Mouse (Mus musculus): ENCODE data around the gene Pex6. TPM values are rescaled to one million over a fixed set of nuclear protein-coding genes. Genes with fewer than 3 reads are reported as not detected.

The Pex6 gene
- polyA plus RNA-seq, 1 experiment, result 105 TPM

DNA sequence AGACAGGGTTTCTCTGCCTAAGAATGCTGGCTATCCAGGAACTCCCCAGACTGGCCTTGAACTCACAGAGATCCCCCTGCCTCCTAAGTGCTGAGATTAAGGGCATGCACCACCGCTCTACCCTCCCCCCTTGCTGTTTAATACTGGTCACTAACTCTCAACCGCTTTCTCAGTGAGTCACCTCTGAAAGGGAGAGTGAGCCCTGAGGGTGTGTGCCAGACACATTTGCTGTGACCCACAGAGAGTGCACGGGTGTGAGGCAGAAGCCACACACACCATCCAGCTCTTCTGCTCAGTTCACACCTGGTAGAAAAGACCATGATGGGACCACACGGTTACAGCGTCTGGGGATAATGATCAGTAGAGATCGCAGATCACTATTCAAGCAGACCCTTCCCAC is 12.7 kb upstream of the Pex6 start:
- Histone ChIP-seq H3K4me3 (ENCODE audit: control insufficient read depth, insufficient read depth, low read length) (no peak overlapping the region), H3K27ac (ENCODE audit: control insufficient read depth, insufficient read depth, low read length) (no peak overlapping the region), H3K36me3 (ENCODE audit: control insufficient read depth, insufficient read depth, low read length) (no peaks in the 10 kb centered on the region), H3K27me3 (ENCODE audit: control insufficient read depth, insufficient read depth, low read length) (no peaks in the 10 kb centered on the region), H3K4me1 (replicated peaks; ENCODE audit: control insufficient read depth, insufficient read depth, low read length) (peaks cover 19% of the 10 kb centered on the region)
- WGBS, result 97% methylated on average over 6 of the region's 6 CpGs
- no peak for DNase-seq
- TF ChIP-seq CTCF (IDR thresholded peaks at IDR 0.05; ENCODE audit: borderline replicate concordance, control insufficient read depth, extremely low read depth, insufficient read depth, low read length, poor library complexity) (no peak), POLR2A (IDR thresholded peaks at IDR 0.05; ENCODE audit: control insufficient read depth, extremely low read depth, insufficient read depth, low read length, poor library complexity) (no peak)

DNA sequence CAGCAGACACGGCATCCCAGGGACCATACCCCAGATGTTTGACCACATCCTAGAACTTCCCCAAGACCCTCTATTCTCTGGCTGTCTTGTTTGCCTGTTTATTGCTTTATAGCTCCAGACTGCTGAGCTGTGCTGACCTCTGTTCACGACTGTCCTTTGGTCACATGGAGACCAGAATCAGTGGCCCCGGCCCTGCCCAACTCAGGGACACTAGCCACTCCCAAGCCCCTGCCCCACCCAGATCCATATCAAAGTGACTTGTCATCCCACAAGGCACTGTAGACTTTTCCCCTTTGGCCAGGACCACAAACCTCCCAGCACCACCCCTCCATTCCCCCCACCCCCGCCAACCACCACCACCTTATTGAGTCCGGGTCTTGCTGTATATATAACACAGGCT is 12.0 kb upstream of the Pex6 start:
- 95% methylated on average over 5 of the region's 5 CpGs for WGBS
- no peak overlapping the region for H3K27ac ChIP-seq (ENCODE audit: control insufficient read depth, insufficient read depth, low read length)
- H3K4me1 ChIP-seq (replicated peaks; ENCODE audit: control insufficient read depth, insufficient read depth, low read length), result peaks cover 24% of the 10 kb centered on the region
- H3K4me3 ChIP-seq (ENCODE audit: control insufficient read depth, insufficient read depth, low read length), result no peak overlapping the region
- H3K36me3 ChIP-seq (ENCODE audit: control insufficient read depth, insufficient read depth, low read length), result no peaks in the 10 kb centered on the region
- TF ChIP-seq POLR2A (IDR thresholded peaks at IDR 0.05; ENCODE audit: control insufficient read depth, extremely low read depth, insufficient read depth, low read length, poor library complexity) (no peak), CTCF (IDR thresholded peaks at IDR 0.05; ENCODE audit: borderline replicate concordance, control insufficient read depth, extremely low read depth, insufficient read depth, low read length, poor library complexity) (no peak)
- no peak for DNase-seq
- H3K27me3 ChIP-seq (ENCODE audit: control insufficient read depth, insufficient read depth, low read length), result no peaks in the 10 kb centered on the region

DNA sequence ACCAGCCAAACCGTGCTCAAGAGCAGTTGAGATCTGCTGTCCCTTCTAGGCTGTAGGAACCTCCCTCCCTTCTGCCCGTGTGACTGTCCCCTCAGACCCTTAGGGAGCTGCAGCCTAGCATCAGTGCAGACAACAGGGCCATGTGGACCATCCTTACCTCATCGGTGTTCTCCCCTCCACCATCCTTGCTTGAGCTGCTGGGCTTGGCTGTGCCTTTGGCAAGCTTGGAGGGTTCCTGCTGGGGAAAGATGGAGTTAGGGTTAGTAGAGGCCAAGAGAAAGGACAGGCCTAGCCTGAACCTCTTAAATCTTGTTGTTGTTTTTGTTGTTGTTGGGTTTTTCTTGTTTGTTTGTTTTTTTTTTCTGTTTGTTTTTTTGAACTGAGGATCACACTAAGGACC is 11.4 kb upstream of the Pex6 start:
- no peaks in the 10 kb centered on the region for H3K36me3 ChIP-seq (ENCODE audit: control insufficient read depth, insufficient read depth, low read length)
- TF ChIP-seq POLR2A (IDR thresholded peaks at IDR 0.05; ENCODE audit: control insufficient read depth, extremely low read depth, insufficient read depth, low read length, poor library complexity) (no peak), CTCF (IDR thresholded peaks at IDR 0.05; ENCODE audit: borderline replicate concordance, control insufficient read depth, extremely low read depth, insufficient read depth, low read length, poor library complexity) (no peak)
- peaks cover 24% of the 10 kb centered on the region for H3K4me1 ChIP-seq (replicated peaks; ENCODE audit: control insufficient read depth, insufficient read depth, low read length)
- H3K27ac ChIP-seq (ENCODE audit: control insufficient read depth, insufficient read depth, low read length), result no peak overlapping the region
- H3K4me3 ChIP-seq (ENCODE audit: control insufficient read depth, insufficient read depth, low read length), result no peak overlapping the region
- WGBS, result 95% methylated on average over 3 of the region's 3 CpGs
- DNase-seq, result no peak
- H3K27me3 ChIP-seq (ENCODE audit: control insufficient read depth, insufficient read depth, low read length), result no peaks in the 10 kb centered on the region

DNA sequence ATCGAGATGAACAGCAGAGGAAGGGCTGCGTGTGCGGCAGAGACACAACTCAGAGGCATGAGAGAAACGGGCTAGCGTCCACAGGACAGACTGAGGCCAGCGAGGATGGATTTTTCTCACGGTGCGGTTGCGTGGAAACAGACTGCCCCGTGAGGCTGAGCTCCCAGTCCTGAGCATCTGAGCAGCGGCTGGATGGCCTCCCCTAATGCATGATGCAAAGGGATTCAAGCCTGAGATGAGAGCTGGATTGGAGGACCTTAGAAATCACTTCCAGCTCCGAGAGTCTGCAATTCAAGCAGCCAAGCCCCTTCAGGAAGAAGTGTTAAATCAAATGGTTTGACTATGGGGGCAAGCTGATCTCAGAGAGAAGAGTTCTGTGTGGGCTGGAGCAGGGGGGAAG is 9.8 kb upstream of the Pex6 start:
- Histone ChIP-seq H3K27me3 (ENCODE audit: control insufficient read depth, insufficient read depth, low read length) (no peaks in the 10 kb centered on the region), H3K27ac (ENCODE audit: control insufficient read depth, insufficient read depth, low read length) (no peak overlapping the region), H3K4me3 (ENCODE audit: control insufficient read depth, insufficient read depth, low read length) (no peak overlapping the region), H3K4me1 (replicated peaks; ENCODE audit: control insufficient read depth, insufficient read depth, low read length) (peaks cover 29% of the 10 kb centered on the region), H3K36me3 (ENCODE audit: control insufficient read depth, insufficient read depth, low read length) (no peaks in the 10 kb centered on the region)
- TF ChIP-seq CTCF (IDR thresholded peaks at IDR 0.05; ENCODE audit: borderline replicate concordance, control insufficient read depth, extremely low read depth, insufficient read depth, low read length, poor library complexity), result no peak
- no peak for TF ChIP-seq POLR2A (IDR thresholded peaks at IDR 0.05; ENCODE audit: control insufficient read depth, extremely low read depth, insufficient read depth, low read length, poor library complexity)
- WGBS, result 89% methylated on average over 12 of the region's 12 CpGs
- no peak for DNase-seq

DNA sequence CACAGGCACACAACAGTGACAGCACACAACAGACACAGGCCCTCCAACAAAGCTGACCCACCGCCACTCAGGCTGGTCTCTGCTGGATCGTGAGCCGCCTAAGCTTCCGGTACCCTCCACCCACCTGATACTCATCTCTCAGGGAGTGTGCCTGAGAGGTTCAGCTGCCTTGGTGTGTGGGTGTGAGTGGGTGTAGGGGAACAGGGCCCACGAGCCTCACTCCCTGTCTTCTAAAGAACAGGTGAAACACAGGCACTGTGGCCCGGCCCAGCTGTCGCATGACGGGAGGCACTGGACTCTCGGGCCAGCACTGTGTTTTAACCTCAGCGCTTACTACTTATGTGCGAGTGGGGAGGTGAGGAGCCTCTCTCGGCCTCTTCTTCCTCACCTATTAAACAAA is 9.2 kb upstream of the Pex6 start:
- H3K4me1 ChIP-seq (replicated peaks; ENCODE audit: control insufficient read depth, insufficient read depth, low read length), result peaks cover 29% of the 10 kb centered on the region
- H3K27ac ChIP-seq (ENCODE audit: control insufficient read depth, insufficient read depth, low read length), result no peak overlapping the region
- no peak overlapping the region for H3K4me3 ChIP-seq (ENCODE audit: control insufficient read depth, insufficient read depth, low read length)
- WGBS, result 87% methylated on average over 12 of the region's 12 CpGs
- no peaks in the 10 kb centered on the region for H3K36me3 ChIP-seq (ENCODE audit: control insufficient read depth, insufficient read depth, low read length)
- H3K27me3 ChIP-seq (ENCODE audit: control insufficient read depth, insufficient read depth, low read length), result no peaks in the 10 kb centered on the region
- TF ChIP-seq CTCF (IDR thresholded peaks at IDR 0.05; ENCODE audit: borderline replicate concordance, control insufficient read depth, extremely low read depth, insufficient read depth, low read length, poor library complexity), result no peak
- no peak for TF ChIP-seq POLR2A (IDR thresholded peaks at IDR 0.05; ENCODE audit: control insufficient read depth, extremely low read depth, insufficient read depth, low read length, poor library complexity)
- DNase-seq, result no peak

DNA sequence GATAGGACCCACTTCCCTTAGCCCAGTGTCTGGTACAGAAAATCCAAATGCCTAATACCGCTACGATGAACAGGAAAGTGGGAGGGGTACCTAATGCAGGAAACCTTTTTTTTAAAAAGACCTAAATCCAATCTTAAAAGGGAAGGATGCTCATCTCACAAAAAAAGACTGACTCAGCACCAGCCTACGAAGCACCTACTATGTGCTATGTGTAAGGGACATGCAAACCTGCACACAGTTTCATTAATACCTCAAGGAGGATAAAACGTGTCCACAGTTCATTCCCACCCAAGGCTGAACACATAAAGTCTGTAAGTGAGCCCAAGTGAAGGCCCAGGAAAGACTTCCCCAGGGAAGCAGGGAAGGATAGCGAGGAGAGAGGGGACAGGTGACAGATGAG is 8.8 kb upstream of the Pex6 start:
- WGBS, result 92% methylated on average over 5 of the region's 5 CpGs
- Histone ChIP-seq H3K36me3 (ENCODE audit: control insufficient read depth, insufficient read depth, low read length) (no peaks in the 10 kb centered on the region), H3K27ac (ENCODE audit: control insufficient read depth, insufficient read depth, low read length) (no peak overlapping the region), H3K4me1 (replicated peaks; ENCODE audit: control insufficient read depth, insufficient read depth, low read length) (peaks cover 29% of the 10 kb centered on the region), H3K27me3 (ENCODE audit: control insufficient read depth, insufficient read depth, low read length) (no peaks in the 10 kb centered on the region), H3K4me3 (ENCODE audit: control insufficient read depth, insufficient read depth, low read length) (no peak overlapping the region)
- no peak for DNase-seq
- TF ChIP-seq CTCF (IDR thresholded peaks at IDR 0.05; ENCODE audit: borderline replicate concordance, control insufficient read depth, extremely low read depth, insufficient read depth, low read length, poor library complexity) (no peak), POLR2A (IDR thresholded peaks at IDR 0.05; ENCODE audit: control insufficient read depth, extremely low read depth, insufficient read depth, low read length, poor library complexity) (no peak)

All from thymus, adult 2 months (tissue).